Mouse (Mus musculus) embryonic fibroblast, embryonic 13.5 days (primary cell): ENCODE results near the gene Spata33.

Experiments used
- CTCF ChIP-seq: IDR thresholded peaks from 2 replicates; pipeline ENCODE4 v1.5.1; 2011; ENCODE audit warnings: mild to moderate bottlenecking, control low read depth, low read length, moderate library complexity, borderline replicate concordance; ENCODE audit not compliant: insufficient read depth
- POLR2A ChIP-seq: IDR thresholded peaks from 2 replicates; pipeline ENCODE4 v1.6.1; 2011; ENCODE audit warnings: low read depth, mild to moderate bottlenecking, control low read depth, low read length, moderate library complexity

GRCm38 (mm10) chr8:123255170-123255569 is 42.5 kb downstream of the Spata33 start:
- no peak for TF ChIP-seq CTCF
- TF ChIP-seq POLR2A: no peak
